Mouse (Mus musculus) megakaryocyte, embryonic 14.5 days (primary cell): ENCODE measurements around the gene Tfcp2. TPM values are rescaled to one million over a fixed set of nuclear protein-coding genes. Genes with fewer than 3 reads are reported as not detected.
"Not testable (repeated sequence)": the region's sequence is repeated elsewhere in the genome, so short reads cannot be mapped to it uniquely, and the experiment has no call there.

Source experiments
- H3K27me3 ChIP-seq: replicated peaks from 2 replicates; pipeline ENCODE3; 2012; ENCODE audit warnings: inconsistent platforms
- H3K36me3 ChIP-seq: replicated peaks from 2 replicates; pipeline ENCODE3; 2012; ENCODE audit warnings: low read length, inconsistent platforms, mixed read lengths
- H3K4me1 ChIP-seq: 2 replicates; pipeline ENCODE4 v1.6.1; 2012; ENCODE audit warnings: inconsistent platforms
- H3K4me3 ChIP-seq: replicated peaks from 2 replicates; pipeline ENCODE3; 2012; ENCODE audit warnings: moderate library complexity, mild to moderate bottlenecking, inconsistent platforms
- H3K9me3 ChIP-seq: 2 replicates; pipeline ENCODE4 v1.6.1; 2012; ENCODE audit warnings: inconsistent platforms
- FLI1 ChIP-seq: IDR thresholded peaks from 2 replicates; pipeline ENCODE4 v1.6.1; 2012; ENCODE audit warnings: low read length, inconsistent platforms, mixed read lengths
- GATA1 ChIP-seq: IDR thresholded peaks from 3 replicates; pipeline ENCODE4 v1.6.1; 2012; ENCODE audit warnings: mixed read lengths, low read length, inconsistent platforms, borderline replicate concordance
- polyA plus RNA-seq: library from polyadenylated mRNA; stranded (reverse); fragments of >175 nt; gene quantifications from 2 replicates; pipeline ENCODE4 v1.2.3, GENCODE M21; 2012; ENCODE audit warnings: low replicate concordance; ENCODE audit not compliant: insufficient read depth

Tfcp2 gene
- polyA plus RNA-seq, 1 experiment: 3.0 TPM

DNA sequence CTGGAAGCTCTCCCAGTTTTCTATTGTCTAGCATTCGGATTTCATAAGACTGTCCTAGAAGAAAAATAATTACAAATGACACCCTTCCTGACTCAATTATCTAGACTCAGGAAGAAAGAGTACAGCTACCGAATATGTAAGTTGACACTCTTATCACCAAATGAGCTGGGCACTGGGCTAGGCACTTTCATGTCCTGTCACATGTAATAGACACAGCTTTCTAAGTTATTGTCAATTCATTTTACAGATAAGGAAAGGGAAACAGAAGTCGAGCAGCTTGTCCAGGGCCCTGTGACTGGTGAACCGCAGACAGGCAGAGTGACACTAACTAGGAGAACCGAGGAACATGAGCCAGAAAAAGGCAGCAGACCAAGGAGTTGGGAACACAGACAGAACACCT, 23.9 kb downstream of the Tfcp2 start:
- H3K4me1 ChIP-seq: peaks cover 16% of the 10 kb centered on the region
- H3K36me3 ChIP-seq: peaks cover 17% of the 10 kb centered on the region
- TF ChIP-seq FLI1 (no peak), GATA1 (no peak)
- H3K4me3 ChIP-seq: peak overlapping the region; percentile 60
- no peaks in the 10 kb centered on the region for H3K27me3 ChIP-seq
- H3K9me3 ChIP-seq: no peaks in the 10 kb centered on the region

DNA sequence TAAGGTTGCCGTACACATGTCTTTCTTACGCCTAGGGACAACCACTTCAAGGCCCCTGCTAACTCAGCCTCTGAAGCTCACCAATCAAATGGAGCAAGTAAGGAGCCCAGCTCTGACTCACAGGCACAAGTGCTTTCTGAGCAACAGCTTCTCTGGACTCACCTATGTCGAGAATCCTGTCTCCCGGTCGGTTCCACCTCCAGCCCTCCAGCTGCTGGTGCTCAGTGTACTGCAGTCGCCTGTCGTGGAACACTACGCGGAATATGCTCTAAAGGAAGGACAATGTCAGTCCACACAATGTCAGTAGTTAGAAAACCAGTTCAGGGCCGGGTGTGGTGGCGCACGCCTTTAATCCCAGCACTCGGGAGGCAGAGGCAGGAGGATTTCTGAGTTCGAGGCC, 26.4 kb downstream of the Tfcp2 start:
- no peak overlapping the region for H3K4me3 ChIP-seq
- TF ChIP-seq FLI1 (no peak), GATA1 (no peak)
- peaks cover 27% of the 10 kb centered on the region for H3K36me3 ChIP-seq
- H3K4me1 ChIP-seq: peaks cover 9% of the 10 kb centered on the region
- no peaks in the 10 kb centered on the region for H3K9me3 ChIP-seq
- no peaks in the 10 kb centered on the region for H3K27me3 ChIP-seq

GRCm38 (mm10) chr15:100520306-100520705, 31.5 kb downstream of the Tfcp2 start:
- H3K27me3 ChIP-seq: no peaks in the 10 kb centered on the region
- no peak overlapping the region for H3K4me3 ChIP-seq
- no peak for TF ChIP-seq GATA1
- TF ChIP-seq FLI1: no peak
- H3K4me1 ChIP-seq: peaks cover 5% of the 10 kb centered on the region
- peaks cover 50% of the 10 kb centered on the region for H3K36me3 ChIP-seq
- no peaks in the 10 kb centered on the region for H3K9me3 ChIP-seq

DNA sequence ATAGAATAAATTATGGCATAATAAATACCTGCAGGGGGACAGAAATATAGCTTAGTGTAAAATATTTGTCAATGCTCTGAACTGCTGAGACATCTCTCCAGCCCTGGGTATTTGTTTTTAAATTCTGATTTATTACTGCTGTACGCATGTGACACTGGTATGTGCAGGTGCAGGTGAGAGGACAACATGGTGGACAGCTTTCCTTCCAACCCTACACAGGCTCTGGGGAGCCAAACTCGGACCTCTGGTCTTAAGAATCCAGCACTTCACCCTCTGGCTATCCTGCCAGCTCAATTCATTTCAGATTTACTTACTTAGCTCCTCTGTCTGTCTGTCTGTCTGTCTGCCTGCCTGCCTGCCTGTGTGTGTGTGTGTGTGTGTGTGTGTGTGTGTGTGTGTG, 36.7 kb downstream of the Tfcp2 start:
- H3K36me3 ChIP-seq: peaks cover 64% of the 10 kb centered on the region
- no peaks in the 10 kb centered on the region for H3K9me3 ChIP-seq

DNA sequence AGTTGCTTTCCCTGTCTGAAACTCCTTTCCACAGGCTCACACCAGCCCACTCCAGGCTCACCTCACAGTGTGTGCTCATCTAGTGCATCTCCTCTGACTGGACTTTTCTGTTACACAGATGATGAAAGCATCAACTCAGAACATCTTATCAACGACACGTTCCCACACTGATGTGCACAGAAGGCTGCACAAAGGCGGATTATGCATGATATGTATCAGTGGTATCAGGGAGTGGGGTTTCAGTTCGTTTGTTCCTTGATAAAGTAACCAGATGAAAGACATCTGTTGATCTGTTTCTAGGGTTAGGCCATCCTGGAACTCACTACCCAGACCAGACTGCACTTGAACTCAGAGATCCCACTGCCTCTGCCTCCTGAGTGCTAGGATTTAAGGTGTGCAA, 38.4 kb downstream of the Tfcp2 start:
- H3K27me3 ChIP-seq: no peaks in the 10 kb centered on the region
- no peak overlapping the region for H3K4me3 ChIP-seq
- TF ChIP-seq GATA1 (no peak), FLI1 (no peak)
- H3K9me3 ChIP-seq: no peaks in the 10 kb centered on the region
- peaks cover 63% of the 10 kb centered on the region for H3K36me3 ChIP-seq
- peaks cover 13% of the 10 kb centered on the region for H3K4me1 ChIP-seq

More for the DNA sequence above, 36.7 kb downstream of the Tfcp2 start:
- no peaks in the 10 kb centered on the region for H3K27me3 ChIP-seq
- no peak overlapping the region for H3K4me3 ChIP-seq
- H3K4me1 ChIP-seq: peaks cover 9% of the 10 kb centered on the region
- TF ChIP-seq FLI1: no peak
- TF ChIP-seq GATA1: no peak

DNA sequence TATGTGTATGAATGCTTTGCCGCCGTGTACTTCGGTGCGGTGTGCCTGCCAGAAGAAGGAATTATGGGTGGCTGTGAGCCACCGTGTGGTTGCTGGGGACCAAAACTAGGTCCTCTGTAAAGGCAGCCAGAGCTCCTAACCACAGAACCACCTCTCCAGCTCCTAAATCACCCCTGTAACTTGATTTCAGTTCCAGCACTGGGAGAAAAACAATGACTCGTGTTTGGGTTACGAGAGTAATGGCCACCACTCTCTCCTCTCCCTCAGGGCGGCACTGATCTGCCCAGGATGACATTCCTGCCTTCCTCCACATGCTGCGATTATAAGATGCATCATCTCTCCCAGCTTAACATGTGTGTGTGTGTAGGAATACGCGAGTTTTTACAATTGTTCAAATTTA, 41.7 kb downstream of the Tfcp2 start:
- peaks cover 17% of the 10 kb centered on the region for H3K4me1 ChIP-seq
- TF ChIP-seq FLI1 (no peak), GATA1 (no peak)
- no peaks in the 10 kb centered on the region for H3K9me3 ChIP-seq
- peaks cover 74% of the 10 kb centered on the region for H3K36me3 ChIP-seq
- no peaks in the 10 kb centered on the region for H3K27me3 ChIP-seq
- H3K4me3 ChIP-seq: no peak overlapping the region

DNA sequence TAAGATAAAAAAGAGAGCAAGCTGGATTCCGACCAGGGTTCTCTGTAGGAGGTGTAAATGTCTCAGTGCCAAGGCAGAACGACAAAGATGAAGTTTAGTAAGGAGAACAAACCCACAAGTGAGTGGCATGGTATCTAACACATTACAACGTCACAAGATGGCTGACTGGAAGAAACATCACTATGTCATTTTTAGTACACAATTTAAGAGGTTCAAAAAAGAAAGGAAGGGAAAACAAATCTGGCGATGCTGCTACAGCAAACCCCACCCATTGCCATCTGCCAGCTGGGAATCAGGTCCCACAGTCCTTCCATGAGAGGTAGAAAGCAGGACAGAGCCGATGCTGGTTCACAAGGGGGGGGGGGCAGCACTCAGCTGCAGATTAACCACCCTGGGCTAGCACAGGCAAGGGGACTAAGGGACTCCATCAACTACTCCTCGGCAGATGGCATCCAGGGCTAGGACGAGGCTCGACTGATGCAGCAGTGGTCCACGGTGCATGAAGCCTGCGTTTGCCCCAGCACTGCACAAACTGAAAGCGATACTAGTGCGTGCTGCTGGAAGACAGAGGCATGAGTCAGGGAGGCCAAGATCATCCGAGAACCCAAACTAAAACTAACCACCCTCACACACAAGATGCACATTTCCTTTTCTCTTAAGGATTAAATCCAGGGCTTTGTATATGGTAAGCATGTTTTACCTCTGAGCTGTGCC, 43.2 kb downstream of the Tfcp2 start:
- H3K9me3 ChIP-seq: no peaks in the 10 kb centered on the region
- no peaks in the 10 kb centered on the region for H3K27me3 ChIP-seq
- peaks cover 67% of the 10 kb centered on the region for H3K36me3 ChIP-seq

DNA sequence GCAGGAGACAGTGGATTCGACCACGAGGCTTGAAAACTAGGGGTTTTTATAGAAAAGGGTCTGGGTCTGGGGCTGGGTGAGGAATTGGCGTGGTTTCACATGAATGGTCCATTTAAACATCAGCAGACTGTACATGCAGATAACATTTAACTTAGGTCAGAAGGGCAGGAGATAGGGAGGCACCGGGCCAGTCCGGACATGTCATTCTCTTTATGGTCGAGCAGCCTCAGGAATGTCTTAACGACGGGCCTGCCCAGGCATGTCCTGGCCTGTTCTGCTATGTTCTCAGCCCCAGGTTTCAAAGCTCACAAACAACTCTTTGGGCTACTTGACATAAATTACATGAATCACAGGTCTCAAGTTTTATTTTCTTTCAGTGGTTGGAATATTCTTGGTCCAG, 52.3 kb downstream of the Tfcp2 start:
- H3K27me3 ChIP-seq, H3K9me3 ChIP-seq, H3K4me3 ChIP-seq, H3K36me3 ChIP-seq: not testable (repeated sequence)
- H3K4me1 ChIP-seq: peaks cover 10% of the 10 kb centered on the region

More for the DNA sequence above, 43.2 kb downstream of the Tfcp2 start:
- no peak for TF ChIP-seq GATA1
- H3K4me1 ChIP-seq: peaks cover 19% of the 10 kb centered on the region
- peak overlapping the region; percentile 62 for H3K4me3 ChIP-seq

DNA sequence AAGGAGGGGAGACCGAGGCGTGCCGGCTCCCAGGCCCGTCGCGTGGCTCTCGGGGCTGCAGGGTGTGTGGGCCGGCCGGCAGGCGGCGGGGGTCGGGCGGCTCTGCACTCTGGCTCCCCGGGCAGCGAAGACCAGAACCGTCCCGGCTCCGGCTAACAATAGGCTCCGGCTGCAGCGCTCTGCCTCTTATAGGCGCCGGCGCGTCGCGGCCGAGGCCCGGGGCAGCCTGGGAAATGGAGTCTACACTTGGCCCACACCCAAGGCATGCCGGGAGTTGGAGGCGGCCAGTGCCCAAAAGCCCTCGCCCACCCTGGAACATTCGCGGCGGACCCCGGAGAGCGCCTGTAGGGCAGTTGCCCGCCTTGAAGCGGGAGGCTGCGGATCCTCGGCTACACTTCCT, 56.7 kb downstream of the Tfcp2 start, which contains the start of gene Csrnp2:
Gene Csrnp2 (minus strand): TSS at position 387 of the 400 bp plus-strand sequence.
- Histone ChIP-seq H3K27me3 (peaks cover 30% of the 10 kb centered on the region), H3K4me1 (peaks cover 33% of the 10 kb centered on the region), H3K9me3 (peaks cover 9% of the 10 kb centered on the region), H3K36me3 (no peaks in the 10 kb centered on the region), H3K4me3 (peak within 1 kb of the TSS; percentile 96)
- no peak for TF ChIP-seq GATA1
- TF ChIP-seq FLI1: no peak

- peaks cover 32% of the 10 kb centered on the region for H3K27me3 ChIP-seq
- H3K36me3 ChIP-seq: no peaks in the 10 kb centered on the region
- no peak for TF ChIP-seq GATA1
- no peak for TF ChIP-seq FLI1
- H3K9me3 ChIP-seq: peaks cover 9% of the 10 kb centered on the region
- H3K4me1 ChIP-seq: peaks cover 35% of the 10 kb centered on the region
- H3K4me3 ChIP-seq: peak overlapping the region; percentile 96
Measured at GRCm38 (mm10) chr15:100494647-100495046, 57.2 kb downstream of the Tfcp2 start.

DNA sequence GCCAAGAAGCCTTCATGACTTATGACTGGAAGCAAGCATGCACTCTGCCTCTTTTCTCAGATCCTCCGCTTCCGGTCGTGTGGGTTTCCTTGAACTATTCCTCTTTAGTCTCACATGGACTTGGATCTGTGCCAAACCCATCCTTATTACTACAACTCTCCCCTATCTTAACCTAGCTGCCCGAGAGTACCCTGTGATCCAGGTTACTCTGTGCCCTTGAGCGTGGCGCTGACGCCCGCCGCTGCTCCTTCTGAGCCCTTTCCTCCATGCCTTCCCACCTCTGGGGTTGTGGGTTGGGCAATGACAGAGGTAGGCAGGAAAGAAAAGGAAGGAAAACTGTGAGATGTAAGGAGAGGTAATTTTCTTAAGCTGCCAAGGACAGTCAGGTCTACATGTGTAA, 59.8 kb downstream of the Tfcp2 start:
- no peaks in the 10 kb centered on the region for H3K9me3 ChIP-seq
- H3K4me1 ChIP-seq: peaks cover 61% of the 10 kb centered on the region
- peaks cover 3% of the 10 kb centered on the region for H3K36me3 ChIP-seq
- peaks cover 38% of the 10 kb centered on the region for H3K27me3 ChIP-seq
- H3K4me3 ChIP-seq: no peak overlapping the region
- TF ChIP-seq FLI1 (no peak), GATA1 (no peak)
